Mouse (Mus musculus) ES-Bruce4 (cell line): ENCODE results near the gene Kat2a. TPM values are rescaled to one million over a fixed set of nuclear protein-coding genes. Genes with fewer than 3 reads are reported as not detected.

ENCODE experiments used
- H3K27ac ChIP-seq: 2 replicates; pipeline ENCODE4 v1.5.1; 2012; ENCODE audit warnings: low read length, inconsistent platforms; ENCODE audit not compliant: insufficient read depth
- H3K27me3 ChIP-seq: 2 replicates; pipeline ENCODE4 v1.6.1; 2012; ENCODE audit warnings: mild to moderate bottlenecking, low read length, inconsistent platforms; ENCODE audit not compliant: control insufficient read depth, poor library complexity, insufficient read depth, severe bottlenecking
- H3K36me3 ChIP-seq: 2 replicates; pipeline ENCODE4 v1.6.1; 2012; ENCODE audit warnings: inconsistent platforms, mild to moderate bottlenecking, low read length, moderate library complexity; ENCODE audit not compliant: control insufficient read depth, poor library complexity, insufficient read depth, severe bottlenecking
- H3K4me1 ChIP-seq: one replicate; pipeline ENCODE4 v1.8.1; 2011; ENCODE audit warnings: low read length; ENCODE audit not compliant: control insufficient read depth, insufficient read depth
- H3K4me3 ChIP-seq: 2 replicates; pipeline ENCODE4 v1.5.1; 2011; ENCODE audit warnings: low read depth, mild to moderate bottlenecking, low read length
- H3K9ac ChIP-seq: 2 replicates; pipeline ENCODE4 v1.6.1; 2012; ENCODE audit warnings: low read depth, mild to moderate bottlenecking, inconsistent platforms; ENCODE audit not compliant: poor library complexity, severe bottlenecking
- H3K9me3 ChIP-seq: replicated peaks from 2 replicates; pipeline ENCODE4 v1.6.1; 2012; ENCODE audit warnings: mild to moderate bottlenecking, low read length, inconsistent platforms; ENCODE audit not compliant: control insufficient read depth, poor library complexity, insufficient read depth, severe bottlenecking
- CTCF ChIP-seq: IDR thresholded peaks from one replicate; pipeline ENCODE4 v1.8.1; 2011; ENCODE audit warnings: low read depth, low read length
- EP300 ChIP-seq: IDR thresholded peaks from 2 replicates; pipeline ENCODE4 v1.6.1; 2011; ENCODE audit warnings: low read depth, low read length; ENCODE audit not compliant: insufficient read depth
- POLR2A ChIP-seq: IDR thresholded peaks from one replicate; pipeline ENCODE4 v1.8.1; 2011; ENCODE audit warnings: low read length; ENCODE audit not compliant: insufficient read depth
- polyA plus RNA-seq: library from polyadenylated mRNA; stranded (reverse); fragments of >200 nt; gene quantifications from 2 replicates; pipeline ENCODE4 v1.2.4, GENCODE M21; 2011; ENCODE audit warnings: low read depth; ENCODE audit not compliant: missing spikeins, insufficient read depth, insufficient read length

Gene Kat2a
- polyA plus RNA-seq, 1 experiment, result 61.3 TPM

GRCm38 (mm10) chr11:100748620-100749019 is 36.4 kb upstream of the Kat2a start:
- Histone ChIP-seq H3K27ac (no peak overlapping the region), H3K9me3 (no peaks in the 10 kb centered on the region), H3K36me3 (no peaks in the 10 kb centered on the region), H3K9ac (no peak overlapping the region), H3K27me3 (no peaks in the 10 kb centered on the region), H3K4me3 (no peak overlapping the region), H3K4me1 (no peaks in the 10 kb centered on the region)
- TF ChIP-seq CTCF (no peak), EP300 (no peak), POLR2A (no peak)

- no peak for TF ChIP-seq EP300
- no peak for TF ChIP-seq POLR2A
- TF ChIP-seq CTCF, result no peak
- Histone ChIP-seq H3K36me3 (no peaks in the 10 kb centered on the region), H3K4me1 (no peaks in the 10 kb centered on the region), H3K27ac (no peak overlapping the region), H3K4me3 (no peak overlapping the region), H3K27me3 (no peaks in the 10 kb centered on the region), H3K9me3 (no peaks in the 10 kb centered on the region), H3K9ac (no peak overlapping the region)
Observed at GRCm38 (mm10) chr11:100747114-100747513, 34.8 kb upstream of the Kat2a start.

GRCm38 (mm10) chr11:100746546-100746945 is 34.3 kb upstream of the Kat2a start:
- Histone ChIP-seq H3K27me3 (no peaks in the 10 kb centered on the region), H3K9ac (no peak overlapping the region), H3K36me3 (no peaks in the 10 kb centered on the region), H3K4me3 (no peak overlapping the region), H3K9me3 (no peaks in the 10 kb centered on the region), H3K4me1 (no peaks in the 10 kb centered on the region), H3K27ac (no peak overlapping the region)
- TF ChIP-seq CTCF, result no peak
- TF ChIP-seq POLR2A, result no peak
- TF ChIP-seq EP300, result 0 out of 2 replicates have a peak, but pooled peaks have one; percentile 10

GRCm38 (mm10) chr11:100745085-100745484 is 32.8 kb upstream of the Kat2a start:
- no peak overlapping the region for H3K4me3 ChIP-seq
- no peaks in the 10 kb centered on the region for H3K4me1 ChIP-seq
- no peak overlapping the region for H3K27ac ChIP-seq
- no peak overlapping the region for H3K9ac ChIP-seq
- no peaks in the 10 kb centered on the region for H3K27me3 ChIP-seq
- TF ChIP-seq EP300, result no peak
- TF ChIP-seq POLR2A, result no peak
- peak; percentile 66 for TF ChIP-seq CTCF
- H3K9me3 ChIP-seq, result no peaks in the 10 kb centered on the region
- H3K36me3 ChIP-seq, result no peaks in the 10 kb centered on the region

- Histone ChIP-seq H3K36me3 (no peaks in the 10 kb centered on the region), H3K4me3 (no peak overlapping the region), H3K9me3 (no peaks in the 10 kb centered on the region), H3K4me1 (no peaks in the 10 kb centered on the region), H3K27ac (no peak overlapping the region), H3K27me3 (no peaks in the 10 kb centered on the region), H3K9ac (no peak overlapping the region)
- TF ChIP-seq POLR2A, result no peak
- no peak for TF ChIP-seq EP300
- TF ChIP-seq CTCF, result no peak
Observed at GRCm38 (mm10) chr11:100741348-100741747, 29.1 kb upstream of the Kat2a start.

- no peak overlapping the region for H3K27ac ChIP-seq
- peak overlapping the region; percentile 42; the same call in 1 of the 2 replicates for H3K4me3 ChIP-seq
- no peaks in the 10 kb centered on the region for H3K4me1 ChIP-seq
- H3K9me3 ChIP-seq, result no peaks in the 10 kb centered on the region
- no peaks in the 10 kb centered on the region for H3K27me3 ChIP-seq
- H3K9ac ChIP-seq, result peak overlapping the region; percentile 22
- H3K36me3 ChIP-seq, result no peaks in the 10 kb centered on the region; the same call in 1 of the 2 replicates
- TF ChIP-seq EP300 (no peak), POLR2A (no peak), CTCF (no peak)
Observed at GRCm38 (mm10) chr11:100738749-100739148, 26.5 kb upstream of the Kat2a start.
